Mouse (Mus musculus) urinary bladder, postnatal 36 days (tissue): ENCODE data around the gene Tec.

Source experiments
- DNase-seq, 2 experiments: peaks; one replicate each; pipeline ENCODE4 v3.0.0; 2022; ENCODE audit warnings: low spot score in 2 of 2, mixed read lengths in 1 of 2

Tec gene

DNA sequence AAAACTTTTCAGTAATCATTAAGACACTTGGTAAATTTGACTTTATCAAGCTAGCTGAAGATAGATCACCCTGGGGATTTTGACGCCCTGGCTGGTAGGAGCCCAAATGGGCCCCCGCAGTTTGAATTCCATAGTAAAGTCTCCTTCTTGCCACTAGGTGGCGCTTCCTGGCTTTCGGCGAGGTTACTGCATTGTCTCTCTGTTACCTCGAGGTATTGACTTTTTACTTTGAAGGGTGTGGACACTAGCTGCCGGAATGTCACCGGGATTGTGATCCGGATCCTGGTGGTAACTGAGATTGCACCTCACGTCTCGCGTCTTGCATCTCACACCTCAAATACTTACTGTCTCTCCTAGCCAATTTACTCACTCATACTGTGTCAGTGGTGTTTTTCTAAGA, 23.3 kb upstream of the Tec start:
- DNase-seq = peak; percentile 42 to 52

DNA sequence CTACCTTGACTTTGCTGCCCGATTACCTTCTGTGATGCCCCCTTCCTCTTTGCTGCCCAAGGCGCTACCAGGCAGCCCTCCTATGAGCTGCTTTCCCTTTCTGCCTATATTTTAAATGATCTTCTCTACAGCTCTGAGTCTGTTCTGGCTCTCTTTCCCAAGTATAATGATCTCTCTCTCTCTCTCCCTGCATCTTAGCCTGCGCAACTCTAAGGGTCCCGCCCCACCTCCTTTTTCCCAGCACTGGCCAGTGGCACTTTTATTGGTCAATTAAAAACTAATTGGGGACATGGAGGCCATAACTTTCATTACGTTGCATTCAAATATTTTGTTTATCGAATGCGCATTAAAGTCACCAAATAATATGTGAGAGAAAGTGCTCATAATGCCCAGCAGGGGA, 20.0 kb upstream of the Tec start:
- DNase-seq = no peak

DNA sequence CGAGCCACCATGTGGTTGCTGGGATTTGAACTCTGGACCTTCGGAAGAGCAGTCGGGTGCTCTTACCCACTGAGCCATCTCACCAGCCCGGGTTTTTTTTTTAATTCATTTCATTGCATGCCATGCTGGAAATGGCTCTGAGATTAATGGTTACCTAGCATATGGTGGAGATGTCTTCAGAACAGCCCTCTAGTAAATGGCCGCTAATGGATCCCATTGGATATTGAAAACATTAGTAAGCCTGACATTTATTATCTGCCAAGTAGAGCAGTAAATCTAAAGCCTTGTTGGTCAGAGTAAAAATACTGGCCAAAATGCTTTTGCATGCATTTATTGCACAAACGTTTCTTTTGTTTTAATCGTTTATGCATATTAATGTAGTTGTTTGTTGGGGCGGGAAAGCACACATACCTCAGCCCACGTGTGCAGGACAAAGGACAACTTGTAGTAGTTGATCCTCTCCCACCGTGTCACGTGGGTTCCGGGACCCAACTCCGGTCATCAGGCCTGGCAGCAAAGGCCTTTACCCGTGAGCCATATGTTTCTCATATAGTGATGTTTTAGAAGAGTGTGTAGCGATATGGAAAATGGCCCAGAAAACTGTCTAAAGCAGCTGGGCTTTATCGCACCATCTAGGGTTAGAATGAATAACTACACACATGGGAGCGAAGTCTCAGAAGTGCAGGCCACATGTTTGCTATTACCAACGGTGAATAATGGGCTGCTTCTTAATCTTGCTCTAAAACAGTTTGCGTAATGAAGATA, 18.4 kb upstream of the Tec start:
- no peak for DNase-seq

DNA sequence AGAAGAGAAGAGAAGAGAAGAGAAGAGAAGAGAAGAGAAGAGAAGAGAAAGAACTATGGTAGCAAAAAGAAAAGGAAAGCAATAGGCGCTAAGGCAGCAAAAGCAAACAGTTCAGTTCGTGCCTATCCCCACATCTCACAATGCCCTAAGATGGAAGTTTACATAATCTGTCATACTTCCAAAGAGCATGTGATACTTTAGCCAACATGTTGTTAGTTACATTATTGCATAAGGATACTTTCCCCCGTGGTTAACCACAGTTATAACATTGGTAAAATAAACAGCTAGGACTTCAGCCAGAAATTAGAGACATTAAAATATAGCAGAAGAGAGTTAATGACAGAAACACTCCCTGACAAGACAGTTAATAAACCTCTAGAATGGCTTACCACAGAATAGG, 15.4 kb upstream of the Tec start:
- no peak for DNase-seq

DNA sequence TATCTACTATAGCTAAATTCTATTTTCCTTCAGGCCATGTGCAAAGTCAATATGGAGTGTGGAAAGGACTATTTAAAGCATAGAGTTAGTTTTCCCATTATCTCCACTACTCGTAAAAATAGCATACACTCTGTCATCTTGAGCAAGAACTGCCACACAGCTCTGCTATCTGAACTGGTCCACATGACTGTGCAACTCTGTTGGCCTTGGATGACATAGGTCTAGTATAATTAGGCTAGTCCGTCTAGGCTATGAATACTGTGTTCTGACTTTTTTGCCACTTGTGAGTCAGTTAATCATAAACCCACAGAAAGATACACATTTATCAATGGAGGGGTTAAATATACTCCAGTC, 14.1 kb upstream of the Tec start:
- no peak for DNase-seq

DNA sequence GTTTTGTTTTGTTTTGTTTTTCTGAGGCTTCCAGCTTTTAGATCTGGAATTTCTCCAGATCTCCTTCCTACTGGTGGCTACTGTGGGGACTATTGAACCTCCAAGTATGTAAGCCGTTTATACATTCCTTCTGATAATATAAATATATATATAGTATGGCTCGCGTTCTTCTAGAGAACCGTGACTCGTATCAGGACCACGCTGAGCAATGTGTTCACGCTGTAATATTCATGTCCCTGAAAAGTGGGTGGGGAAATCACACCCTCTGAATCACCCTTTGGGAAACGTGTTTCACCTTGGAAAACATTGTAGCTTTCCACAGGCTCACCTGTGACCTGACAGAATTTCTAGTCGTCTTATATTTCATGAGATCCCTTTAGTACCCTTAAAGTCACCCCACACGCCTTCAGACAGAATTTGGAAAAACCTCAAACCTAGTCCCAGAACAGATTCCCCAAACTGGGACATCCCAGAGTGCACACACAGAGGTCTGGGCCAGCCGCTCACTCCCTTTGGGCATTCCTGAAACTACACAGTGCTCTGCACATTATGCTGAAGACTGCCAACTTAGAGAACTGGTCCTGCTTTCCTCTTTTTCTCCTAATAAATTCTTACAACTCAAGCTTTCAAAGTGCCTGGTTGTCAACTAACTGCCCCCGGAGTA, 13.6 kb upstream of the Tec start:
- no peak for DNase-seq

DNA sequence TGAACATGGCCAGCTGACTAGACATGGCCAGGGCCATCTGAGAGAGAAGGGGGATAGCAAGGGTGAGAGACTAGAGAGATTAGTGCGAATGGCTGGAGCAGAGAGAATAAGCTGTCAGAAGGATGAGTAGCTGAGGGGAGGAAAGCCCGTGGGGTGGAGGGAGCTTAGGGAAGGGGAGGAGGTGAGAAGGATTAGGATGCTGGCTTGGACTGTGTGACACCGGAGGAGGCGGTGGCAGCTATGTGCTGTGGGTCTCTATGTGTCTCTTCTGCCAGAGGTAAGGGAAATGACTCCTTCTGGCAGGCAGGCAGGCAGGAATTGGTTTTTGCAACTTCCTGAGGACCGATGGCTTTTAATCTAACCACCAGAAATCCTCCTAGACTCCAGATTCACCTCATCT, 11.5 kb upstream of the Tec start:
- no peak for DNase-seq

DNA sequence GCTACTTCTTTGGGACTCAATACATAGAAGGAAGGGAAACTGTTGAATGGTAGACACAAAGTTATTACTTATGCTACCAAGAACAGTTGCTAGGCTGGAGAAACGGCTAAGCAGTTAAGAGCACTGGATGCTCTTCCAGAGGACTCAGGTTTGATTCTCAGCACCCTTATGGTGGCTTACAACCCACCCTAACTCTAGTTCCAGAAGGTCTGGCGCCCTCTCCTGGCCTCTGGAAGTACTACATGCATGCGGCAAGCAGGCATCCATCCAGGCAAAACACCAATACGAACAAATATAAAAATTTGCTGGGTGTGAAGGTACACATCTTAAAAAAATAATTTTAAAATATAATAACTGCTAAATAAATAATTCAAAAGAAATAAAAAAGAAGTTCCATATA, 2.8 kb upstream of the Tec start:
- no peak for DNase-seq

DNA sequence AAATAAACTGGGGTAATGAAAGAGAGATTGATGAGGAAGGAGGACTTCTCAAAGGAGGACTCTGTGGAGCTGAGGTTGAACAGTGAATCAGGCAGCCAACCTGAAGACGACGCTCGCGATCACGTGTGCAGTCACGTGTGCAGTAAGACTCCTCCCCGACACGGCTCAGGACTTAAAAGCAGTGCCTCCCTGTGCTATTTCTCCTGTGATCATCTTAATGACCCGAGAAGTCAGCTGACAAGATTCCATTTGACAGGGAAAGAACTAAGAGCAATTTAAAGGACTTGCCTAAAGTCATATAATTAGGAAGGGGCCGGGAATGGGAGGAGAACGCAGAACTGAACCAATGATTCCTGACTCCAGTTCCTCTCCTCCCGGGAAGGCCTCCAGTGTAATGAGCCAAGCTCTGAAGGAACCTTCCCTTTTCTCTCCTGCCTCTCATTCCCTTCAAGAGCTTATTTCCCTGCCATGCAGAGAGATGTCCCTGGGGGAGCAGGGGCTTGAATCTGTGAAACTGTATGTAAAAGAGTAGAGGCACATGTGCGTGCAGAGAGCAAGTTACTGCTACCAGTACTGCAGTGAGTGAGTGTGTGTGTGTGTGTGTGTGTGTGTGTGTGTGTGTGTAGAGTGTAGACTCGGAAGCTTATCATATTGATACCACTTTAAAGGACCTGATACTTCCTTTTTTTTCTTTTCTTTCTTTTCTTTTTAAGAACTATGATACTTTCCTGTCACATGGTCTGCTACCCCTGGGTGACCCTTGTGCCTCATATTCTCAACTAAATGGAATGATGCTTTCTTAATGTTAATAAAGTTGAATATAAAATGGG, 1.7 kb upstream of the Tec start:
- no peak for DNase-seq

DNA sequence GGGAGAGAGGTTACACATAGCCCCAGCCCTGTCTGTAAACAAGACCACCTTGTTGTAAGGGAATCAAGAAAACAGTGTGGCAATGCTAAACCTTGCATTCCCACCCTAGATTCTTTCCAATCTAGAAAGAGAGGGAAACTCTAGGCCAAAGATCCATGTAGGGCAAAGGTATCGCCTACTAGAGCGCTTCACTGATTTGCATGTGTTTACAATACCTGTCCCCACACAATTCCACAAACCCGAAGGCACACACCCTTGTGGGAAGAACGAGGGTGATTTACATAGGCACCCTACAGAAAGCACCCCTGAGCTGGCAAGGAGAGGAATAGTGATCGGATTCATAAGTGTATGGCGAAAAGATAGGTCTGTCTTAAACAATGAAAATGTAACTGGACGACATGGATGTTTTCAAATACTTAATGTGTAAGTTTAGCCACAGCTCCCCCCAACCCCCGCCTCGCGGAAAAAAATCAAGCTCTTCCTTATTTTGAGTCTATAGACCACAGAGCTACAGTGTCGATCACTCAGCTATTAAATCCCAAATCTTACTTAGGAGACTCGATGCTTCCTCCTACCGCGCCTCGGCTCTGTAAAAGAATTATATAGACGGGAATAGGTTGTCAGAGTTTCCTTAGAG, 1.1 kb downstream of the Tec start:
- DNase-seq = no peak

DNA sequence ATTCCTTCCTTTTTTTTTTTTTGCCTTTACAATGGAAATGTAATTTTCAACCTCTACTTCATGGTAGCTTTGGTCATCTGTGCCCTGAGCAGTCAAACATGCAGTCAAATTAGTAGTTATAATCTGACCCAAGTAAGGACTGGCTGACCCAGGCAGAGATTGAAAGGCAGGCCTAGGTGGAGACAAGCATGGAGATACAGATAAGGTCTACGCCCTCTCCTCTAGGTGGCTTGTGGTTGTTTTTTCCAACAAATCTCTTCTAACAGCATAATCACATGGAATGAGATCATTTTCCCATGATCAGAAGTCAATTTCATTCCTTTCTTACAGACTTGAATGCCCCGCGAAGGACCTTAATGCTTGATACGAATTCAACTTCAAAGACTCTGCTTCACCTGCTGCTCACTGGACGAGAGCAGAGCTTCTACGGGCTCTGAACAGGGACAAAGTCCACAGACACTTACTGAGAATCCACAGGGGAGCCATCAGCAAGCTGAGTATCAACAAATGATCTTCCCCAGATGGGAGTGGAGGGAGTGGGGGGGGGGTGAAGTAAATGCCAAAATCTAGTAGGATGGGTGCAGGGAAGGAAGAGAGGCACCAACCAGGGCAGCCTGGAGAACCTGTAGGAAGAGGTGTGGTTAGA, 1.9 kb downstream of the Tec start:
- no peak for DNase-seq

DNA sequence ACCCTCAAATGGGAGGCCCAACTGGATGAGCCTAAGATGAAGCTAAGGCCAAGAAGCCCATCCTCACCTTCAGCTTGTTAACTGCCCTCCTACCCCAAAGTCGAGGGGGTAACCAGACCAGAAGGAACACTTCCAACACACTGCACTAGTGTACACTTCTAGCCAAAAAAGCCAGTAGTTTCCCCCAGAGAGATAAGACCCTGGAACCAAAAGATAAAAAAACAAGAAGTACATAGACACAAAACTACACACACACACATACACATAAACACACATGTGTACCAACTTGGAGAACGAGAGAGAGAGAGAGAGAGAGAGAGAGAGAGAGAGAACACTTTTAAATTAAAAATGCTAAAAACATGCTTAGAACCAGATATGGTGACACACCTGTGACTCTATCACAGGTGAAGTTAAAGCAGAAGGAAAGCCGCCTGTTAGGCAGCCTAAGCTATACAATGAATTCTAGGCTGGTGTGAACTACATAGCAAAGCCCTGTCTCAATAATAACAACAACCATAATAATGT, 3.6 kb downstream of the Tec start:
- no peak for DNase-seq

DNA sequence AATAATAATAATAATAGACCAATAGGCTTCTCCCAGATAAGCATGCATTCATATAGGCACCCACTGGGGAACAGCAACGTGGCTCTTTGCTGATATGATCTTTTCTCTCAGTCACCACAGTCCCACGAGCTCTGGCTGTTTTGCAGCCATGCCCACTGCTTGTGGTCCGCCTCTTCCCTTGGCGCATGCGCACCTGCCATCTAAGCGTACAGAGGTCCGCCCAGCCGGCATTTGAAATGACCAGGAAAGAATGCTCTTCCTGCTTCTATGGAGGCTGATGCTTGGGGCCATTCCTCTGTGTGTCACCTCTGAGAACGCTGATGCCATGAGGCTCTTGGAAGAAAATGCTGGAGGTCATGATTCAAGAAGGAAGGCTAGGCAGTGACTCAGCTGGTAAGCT, 5.1 kb downstream of the Tec start:
- DNase-seq = no peak

DNA sequence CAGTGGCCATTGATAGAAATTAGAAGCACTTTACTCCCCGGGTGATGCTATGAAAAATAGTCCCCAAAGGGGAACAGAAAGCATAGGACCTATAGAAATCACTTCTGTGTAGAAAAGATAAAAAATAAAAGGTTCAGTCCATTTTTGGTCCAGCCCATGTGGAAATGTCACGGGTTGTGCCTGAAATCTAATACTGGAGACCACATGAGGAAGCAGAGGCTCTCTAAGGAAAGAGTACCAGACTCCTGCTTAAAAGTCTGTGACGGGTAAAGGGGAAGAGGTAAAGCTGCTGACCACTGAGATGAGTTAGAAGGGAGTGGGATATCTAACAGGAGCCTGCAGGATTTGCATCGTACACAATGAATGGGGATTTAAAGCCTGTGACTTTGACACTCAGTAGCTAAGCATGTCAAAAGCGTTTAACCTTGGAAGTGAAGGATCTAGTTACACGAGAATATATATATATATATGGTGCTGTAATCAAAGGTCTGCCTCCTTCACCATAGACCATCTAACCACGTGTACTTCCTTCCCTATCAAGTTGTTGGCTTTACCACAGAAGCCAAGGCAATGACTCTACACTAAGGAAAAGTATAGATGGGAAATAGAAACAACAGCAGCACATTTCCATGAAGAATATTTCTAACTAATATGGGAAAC, 6.4 kb downstream of the Tec start:
- DNase-seq = no peak

DNA sequence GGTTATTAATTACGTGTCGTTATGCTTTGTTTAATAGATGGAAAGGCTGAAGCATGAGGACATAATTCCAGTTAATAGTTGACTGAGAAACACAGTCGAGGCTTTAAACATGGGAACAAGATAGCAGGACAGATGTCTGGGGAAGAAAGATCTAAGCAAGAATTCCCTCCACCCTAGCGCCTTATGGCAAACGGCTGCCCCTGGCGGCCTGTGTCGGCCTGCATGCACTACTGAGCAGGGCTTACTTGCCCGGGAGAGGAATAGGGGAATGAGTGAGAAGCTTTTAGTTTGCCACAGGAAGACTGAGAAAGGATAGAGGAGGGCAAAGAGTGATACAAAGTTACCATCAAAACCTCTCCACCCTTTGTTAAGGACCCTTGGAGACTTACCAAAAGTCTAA, 7.4 kb downstream of the Tec start:
- no peak for DNase-seq

DNA sequence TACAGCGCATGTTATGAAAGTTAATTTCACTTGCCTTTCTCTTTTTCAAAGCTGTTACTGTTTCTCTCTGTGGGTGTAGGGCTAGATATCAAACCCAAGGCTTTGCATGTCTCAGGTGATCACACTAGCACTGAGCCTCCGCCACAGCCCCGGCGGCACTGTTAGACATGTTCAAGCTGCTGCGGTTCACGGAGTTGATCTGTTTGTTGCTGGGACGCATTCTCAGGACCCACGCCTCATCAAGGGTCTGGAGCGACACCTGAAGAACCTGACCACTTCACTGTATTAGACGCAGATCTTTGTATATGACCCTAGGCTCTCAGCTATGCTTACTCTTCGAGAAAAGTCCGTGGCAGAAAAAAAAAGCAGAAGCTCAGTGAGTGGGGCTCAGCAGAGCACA, 10.0 kb downstream of the Tec start:
- DNase-seq = no peak

DNA sequence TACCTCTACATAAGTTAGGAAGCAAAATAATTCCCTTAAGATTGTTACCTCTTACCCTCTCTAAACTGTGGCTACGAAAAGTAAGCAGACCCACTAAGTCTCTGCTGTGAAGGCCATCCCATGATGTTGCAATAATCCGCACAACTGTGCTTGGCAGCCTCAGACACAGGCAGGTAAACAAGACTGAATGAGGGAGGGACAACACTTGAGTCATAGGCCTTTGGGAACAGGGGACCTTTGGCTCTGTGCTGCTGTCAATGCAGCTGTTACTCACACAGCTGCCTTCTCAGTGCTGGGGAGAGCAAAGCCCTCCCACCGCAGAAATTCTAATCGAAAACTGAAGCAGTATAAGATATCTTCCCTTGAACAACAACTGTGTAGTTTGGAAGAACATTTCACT, 10.5 kb downstream of the Tec start:
- DNase-seq = no peak

DNA sequence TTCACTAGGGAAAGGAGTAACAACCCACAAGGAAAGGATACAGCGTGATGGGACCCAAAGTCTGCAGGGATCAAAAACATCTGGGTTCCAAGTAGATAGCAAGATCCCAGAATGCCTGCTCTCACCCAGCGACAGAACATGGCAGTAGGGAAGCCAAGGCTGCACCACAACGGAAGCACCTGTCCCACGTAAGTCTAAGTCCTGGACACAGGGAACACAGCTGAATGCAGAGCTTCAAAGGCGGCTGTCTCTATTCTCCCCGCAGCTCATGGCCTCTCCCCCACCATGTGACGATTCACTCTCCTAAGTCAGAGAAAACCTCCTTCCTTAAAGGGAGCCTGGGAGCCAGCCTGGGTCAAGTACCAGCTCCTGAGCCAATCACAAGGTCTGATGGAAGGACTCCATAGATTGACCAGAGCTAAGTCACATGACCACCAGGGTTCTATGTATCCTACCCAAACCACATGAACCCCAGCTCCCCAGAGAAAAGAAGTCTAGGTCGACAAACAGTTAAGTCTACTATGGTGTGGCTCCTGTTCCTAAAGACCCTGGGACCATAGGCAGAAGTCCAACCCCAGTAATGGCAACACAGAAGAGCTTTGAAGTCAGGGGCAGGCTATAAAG, 11.9 kb downstream of the Tec start:
- DNase-seq = no peak

DNA sequence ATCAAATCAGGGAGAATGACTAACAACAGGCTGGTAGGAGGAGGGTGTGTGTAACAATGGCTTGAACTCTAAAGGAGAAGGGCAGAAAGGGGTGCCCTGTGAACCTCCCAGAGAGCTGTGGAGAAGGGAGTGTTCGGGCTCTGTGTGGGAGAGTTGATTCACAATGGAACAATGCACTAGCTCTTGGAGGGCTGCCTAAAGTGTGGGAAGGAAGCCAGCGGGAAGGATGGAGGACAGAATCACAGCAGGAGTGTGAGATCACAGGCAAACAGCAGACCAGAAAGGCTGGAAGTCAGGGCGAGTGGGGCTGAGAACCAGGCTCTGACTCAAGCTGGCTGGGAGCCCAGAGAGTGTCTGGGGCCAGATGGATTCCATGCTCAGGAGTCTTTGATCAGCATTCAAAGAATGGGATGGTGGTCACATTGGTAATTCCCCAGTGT, 12.6 kb downstream of the Tec start:
- peak; percentile 66 to 83 for DNase-seq

DNA sequence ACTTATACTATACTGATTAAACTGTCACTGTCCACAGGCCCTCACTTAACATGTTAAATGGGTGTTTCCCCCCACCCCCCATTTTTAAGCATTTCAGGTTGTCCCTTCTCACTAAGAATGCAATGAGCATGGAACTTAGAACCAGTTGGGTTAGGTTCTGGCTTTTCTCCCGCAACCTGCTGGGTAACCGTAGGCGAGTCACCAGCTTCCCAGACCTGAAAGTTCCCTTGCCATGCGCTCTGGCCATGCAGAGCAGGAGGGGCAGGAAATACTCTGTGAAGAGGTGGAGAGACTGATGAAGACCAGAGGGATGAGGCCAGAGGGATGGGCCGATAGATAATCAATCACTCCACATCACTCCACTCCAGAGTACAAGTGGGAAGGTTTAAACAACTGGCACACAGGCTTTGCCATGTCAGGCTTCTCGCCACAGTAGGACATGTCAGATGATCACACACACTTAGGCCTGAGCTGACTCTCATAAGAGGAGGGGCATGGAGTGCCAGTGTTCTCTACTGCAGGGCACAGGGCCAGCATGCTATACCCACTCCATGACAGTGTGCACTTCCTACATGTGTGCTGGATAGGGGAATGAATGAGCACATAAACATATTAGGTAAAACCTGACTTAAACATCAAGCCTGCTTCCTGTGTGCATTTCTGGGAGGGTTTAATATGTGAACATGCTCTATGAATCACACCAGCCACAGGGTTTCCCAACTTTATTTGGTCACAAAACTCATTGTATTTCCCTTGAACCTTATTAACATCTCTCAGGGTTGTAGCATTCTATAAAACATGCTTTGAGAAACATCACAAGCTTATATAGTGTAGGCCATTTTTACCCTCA, 13.9 kb downstream of the Tec start:
- no peak for DNase-seq
